8 mouse cellular contexts compared by ENCODE assay signal in genomic region chr8:120666807-120667470, GRCm38 (mm10). TPM values are rescaled to one million over a fixed set of nuclear protein-coding genes. Genes with fewer than 3 reads are reported as not detected.
DNase-seq lines count a peak whose midpoint lies in the region; ATAC-seq lines count a peak whose summit lies in the region.

No protein-coding gene starts in this region.

- H3K4me1 ChIP-seq in neural tube, embryonic 11.5 days (ENCODE audit: control insufficient read depth, insufficient read depth, low read length), result peaks cover 13% of the 10 kb centered on the region
- peaks cover 59% of the 10 kb centered on the region for H3K4me1 ChIP-seq in embryonic facial prominence, embryonic 10.5 days
- H3K4me1 ChIP-seq in limb, embryonic 10.5 days, result peaks cover 33% of the 10 kb centered on the region
- H3K4me1 ChIP-seq in stomach, embryonic 14.5 days (ENCODE audit: control insufficient read depth, insufficient read depth, low read length), result peaks cover 26% of the 10 kb centered on the region

- H3K4me3 ChIP-seq in neural tube, embryonic 11.5 days (ENCODE audit: low read depth, low read length), result peak overlapping the region; percentile 96
- peak overlapping the region; percentile 99 for H3K4me3 ChIP-seq in embryonic facial prominence, embryonic 10.5 days
- H3K4me3 ChIP-seq in limb, embryonic 10.5 days, result peak overlapping the region; percentile 99
- H3K4me3 ChIP-seq in stomach, embryonic 14.5 days (ENCODE audit: low read depth, low read length), result peak overlapping the region; percentile 98

- H3K4me2 ChIP-seq in neural tube, embryonic 11.5 days (ENCODE audit: low read depth), result peak overlapping the region; percentile 74
- H3K4me2 ChIP-seq in stomach, embryonic 14.5 days (replicated peaks; ENCODE audit: low read depth, low read length), result peak overlapping the region; percentile 87

- no peak for ATAC-seq in neural tube, embryonic 11.5 days (ENCODE audit: insufficient read depth, low FRiP score, low TSS enrichment)
- no peak for ATAC-seq in stomach, embryonic 14.5 days (ENCODE audit: insufficient number of reproducible peaks, insufficient read depth, low FRiP score, low read depth)

- peaks cover 4% of the 10 kb centered on the region for H3K36me3 ChIP-seq in neural tube, embryonic 11.5 days (ENCODE audit: control insufficient read depth, insufficient read depth, low read length)
- peaks cover 50% of the 10 kb centered on the region for H3K36me3 ChIP-seq in embryonic facial prominence, embryonic 10.5 days (replicated peaks)
- peaks cover 46% of the 10 kb centered on the region for H3K36me3 ChIP-seq in limb, embryonic 10.5 days
- peaks cover 13% of the 10 kb centered on the region for H3K36me3 ChIP-seq in stomach, embryonic 14.5 days (ENCODE audit: control insufficient read depth, insufficient read depth, low read length)

- WGBS in neural tube, embryonic 11.5 days, result 4% methylated on average over 17 of the region's 17 CpGs
- WGBS in embryonic facial prominence, embryonic 10.5 days, result 1% methylated on average over 17 of the region's 17 CpGs
- 5% methylated on average over 17 of the region's 17 CpGs for WGBS in limb, embryonic 10.5 days
- 2% methylated on average over 17 of the region's 17 CpGs for WGBS in stomach, embryonic 14.5 days

- no peaks in the 10 kb centered on the region for H3K27me3 ChIP-seq in neural tube, embryonic 11.5 days (ENCODE audit: control insufficient read depth, insufficient read depth, low read length)
- no peaks in the 10 kb centered on the region for H3K27me3 ChIP-seq in embryonic facial prominence, embryonic 10.5 days (replicated peaks; ENCODE audit: low read depth, poor library complexity, severe bottlenecking)
- no peaks in the 10 kb centered on the region for H3K27me3 ChIP-seq in limb, embryonic 10.5 days (ENCODE audit: low read depth, poor library complexity, severe bottlenecking)
- H3K27me3 ChIP-seq in stomach, embryonic 14.5 days (ENCODE audit: control insufficient read depth, insufficient read depth, low read length), result no peaks in the 10 kb centered on the region

- H3K9me3 ChIP-seq in neural tube, embryonic 11.5 days (ENCODE audit: control insufficient read depth, low read length), result no peaks in the 10 kb centered on the region
- H3K9me3 ChIP-seq in embryonic facial prominence, embryonic 10.5 days, result no peaks in the 10 kb centered on the region
- H3K9me3 ChIP-seq in limb, embryonic 10.5 days (replicated peaks), result no peaks in the 10 kb centered on the region
- no peaks in the 10 kb centered on the region for H3K9me3 ChIP-seq in stomach, embryonic 14.5 days (ENCODE audit: control insufficient read depth, low read depth, low read length)

- no peak overlapping the region for H3K27ac ChIP-seq in neural tube, embryonic 11.5 days (ENCODE audit: low read depth, low read length)
- H3K27ac ChIP-seq in embryonic facial prominence, embryonic 10.5 days (replicated peaks), result peak overlapping the region; percentile 93
- peak overlapping the region; percentile 96 for H3K27ac ChIP-seq in limb, embryonic 10.5 days
- peak overlapping the region; percentile 85; the same call in 1 of the 2 replicates for H3K27ac ChIP-seq in stomach, embryonic 14.5 days (ENCODE audit: low read length)

- DNase-seq in neural tube, embryonic 11.5 days (ENCODE audit: low spot score), result peak; percentile 22
- DNase-seq in neural tube, embryonic 10.5 days (ENCODE audit: extremely low spot score, low spot score), result no peak
- DNase-seq in embryonic facial prominence, embryonic 10.5 days (ENCODE audit: low spot score), result peak; percentile 36
- no peak for DNase-seq in limb, embryonic 10.5 days (ENCODE audit: low spot score)
- DNase-seq in layer of hippocampus, postnatal 10 days (ENCODE audit: low spot score in 2 of 2), result no peak
- no peak for DNase-seq in right cerebral cortex, postnatal 14 days
- DNase-seq in kidney, adult 8-10 months, result no peak

- H3K9ac ChIP-seq in neural tube, embryonic 11.5 days (ENCODE audit: low read length), result peak overlapping the region; percentile 93
- peak overlapping the region; percentile 95 for H3K9ac ChIP-seq in stomach, embryonic 14.5 days (replicated peaks; ENCODE audit: low read depth, low read length)

RNA-seq across cellular contexts. Expression of gene Gm27021, which starts 0.9 kb away (rescaled TPM):
- polyA plus RNA-seq in neural tube, embryonic 11.5 days (2014; fragmentation: Nextera tagmentation; extraction: Ambion mirVana), result 2.3 and 2.5 TPM in 2 replicates
- polyA plus RNA-seq in embryonic facial prominence, embryonic 10.5 days (2016; fragmentation: Nextera tagmentation; extraction: Ambion mirVana), result 3.7 and 4.2 TPM in 2 replicates
- 3.4 and 3.8 TPM in 2 replicates for polyA plus RNA-seq in limb, embryonic 10.5 days (2016; fragmentation: Nextera tagmentation; extraction: Ambion mirVana)
- 2.4 TPM in 1 of 2 replicates, not detected in the other for polyA plus RNA-seq in stomach, embryonic 14.5 days (2014; fragmentation: Nextera tagmentation; extraction: Ambion mirVana)
- under 1 TPM in 1 of 2 experiments, not detected in 1; 0.51 TPM for total RNA-seq in layer of hippocampus, postnatal 10 days (2021)

RNA-seq across cellular contexts. Expression of gene Cox4i1, which starts 1.1 kb away (rescaled TPM):
- polyA plus RNA-seq in neural tube, embryonic 11.5 days (2014; fragmentation: Nextera tagmentation; extraction: Ambion mirVana), result 920 and 934 TPM in 2 replicates
- polyA plus RNA-seq in embryonic facial prominence, embryonic 10.5 days (2016; fragmentation: Nextera tagmentation; extraction: Ambion mirVana), result 874 and 883 TPM in 2 replicates
- 879 and 888 TPM in 2 replicates for polyA plus RNA-seq in limb, embryonic 10.5 days (2016; fragmentation: Nextera tagmentation; extraction: Ambion mirVana)
- 1,095 and 1,156 TPM in 2 replicates for polyA plus RNA-seq in stomach, embryonic 14.5 days (2014; fragmentation: Nextera tagmentation; extraction: Ambion mirVana)
- total RNA-seq in layer of hippocampus, postnatal 10 days (2021), result 100 to 1,000 TPM; 930 to 997 TPM

RNA-seq across cellular contexts. Expression of gene Emc8, which starts 1.4 kb away (rescaled TPM):
- 274 and 290 TPM in 2 replicates for polyA plus RNA-seq in neural tube, embryonic 11.5 days (2014; fragmentation: Nextera tagmentation; extraction: Ambion mirVana)
- polyA plus RNA-seq in embryonic facial prominence, embryonic 10.5 days (2016; fragmentation: Nextera tagmentation; extraction: Ambion mirVana), result 388 and 400 TPM in 2 replicates
- 372 and 439 TPM in 2 replicates for polyA plus RNA-seq in limb, embryonic 10.5 days (2016; fragmentation: Nextera tagmentation; extraction: Ambion mirVana)
- 244 and 254 TPM in 2 replicates for polyA plus RNA-seq in stomach, embryonic 14.5 days (2014; fragmentation: Nextera tagmentation; extraction: Ambion mirVana)
- total RNA-seq in layer of hippocampus, postnatal 10 days (2021), result 10 to 100 TPM; 70.7 to 82.3 TPM

RNA-seq across cellular contexts. Expression of gene 1190005I06Rik, which starts 19.5 kb away (rescaled TPM):
- polyA plus RNA-seq in neural tube, embryonic 11.5 days (2014; fragmentation: Nextera tagmentation; extraction: Ambion mirVana), result 2.5 and 2.6 TPM in 2 replicates
- polyA plus RNA-seq in embryonic facial prominence, embryonic 10.5 days (2016; fragmentation: Nextera tagmentation; extraction: Ambion mirVana), result 2.9 and 3.8 TPM in 2 replicates
- polyA plus RNA-seq in limb, embryonic 10.5 days (2016; fragmentation: Nextera tagmentation; extraction: Ambion mirVana), result 2.7 and 3.4 TPM in 2 replicates
- polyA plus RNA-seq in stomach, embryonic 14.5 days (2014; fragmentation: Nextera tagmentation; extraction: Ambion mirVana), result 3.6 and 5.0 TPM in 2 replicates
- total RNA-seq in layer of hippocampus, postnatal 10 days (2021), result 10 to 100 TPM in 1 of 2 experiments, 1 to 10 TPM in 1; 9.0 to 13.1 TPM

Comparison
In these comparisons a context has a peak if more than half of its experiments do, and no peak if none do; other contexts are left out.
1. DNase-seq: peak in neural tube, embryonic 11.5 days (single experiment) and embryonic facial prominence, embryonic 10.5 days (single experiment); none in neural tube, embryonic 10.5 days (single experiment), limb, embryonic 10.5 days (single experiment), layer of hippocampus, postnatal 10 days (0 of 2), right cerebral cortex, postnatal 14 days (single experiment) and kidney, adult 8-10 months (0 of 2).
2. Peak in every context shown above with its lines, with median percentiles within 50 percentile points of each other: H3K4me3 ChIP-seq.